Mouse (Mus musculus): ENCODE results near the gene Tex45. TPM values are rescaled to one million over a fixed set of nuclear protein-coding genes. Genes with fewer than 3 reads are reported as not detected.

Tex45 gene
- total and polyA plus RNA-seq, 3 experiments, result not detected

DNA sequence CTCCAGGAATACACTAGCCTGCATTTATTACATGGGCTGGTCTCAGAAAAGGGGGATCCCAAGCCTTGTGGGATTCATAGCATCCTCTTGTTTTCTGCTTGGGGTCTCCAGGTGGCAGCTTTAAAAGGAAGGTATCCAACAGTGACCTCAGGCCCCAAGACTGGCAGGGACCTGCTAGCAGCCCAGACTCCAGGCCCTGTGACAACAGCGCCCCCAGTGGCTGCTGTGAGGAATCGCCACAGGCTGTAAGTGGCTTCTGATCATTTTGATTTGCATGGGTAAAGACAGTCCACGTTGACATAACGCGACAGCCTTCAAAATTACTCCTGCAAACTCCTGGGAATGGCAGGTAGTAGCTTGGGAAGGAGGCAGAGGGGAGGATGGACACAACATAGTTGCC lies 20.0 kb upstream of the Tex45 start:
- Histone ChIP-seq H3K27ac (ENCODE audit: insufficient read depth, low read depth) (no peak overlapping the region), H3K27me3 (replicated peaks) (no peaks in the 10 kb centered on the region), H3K9me3 (replicated peaks; ENCODE audit: low read length) (no peaks in the 10 kb centered on the region), H3K4me2 (ENCODE audit: insufficient read depth, low read depth, poor library complexity, severe bottlenecking) (no peak overlapping the region), H3K79me2 (replicated peaks; ENCODE audit: control insufficient read depth, extremely low read depth, insufficient read depth, poor library complexity, severe bottlenecking) (no peaks in the 10 kb centered on the region), H3K9ac (ENCODE audit: insufficient read depth, low read depth) (no peak overlapping the region), H3K36me3 (replicated peaks in 1 of 2; ENCODE audit: control insufficient read depth in 1 of 2, insufficient read depth in 1 of 2, low read length in 1 of 2) (no peaks in the 10 kb centered on the region), H3K4me1 (ENCODE audit: control insufficient read depth in 1 of 2, insufficient read depth in 2 of 2) (peaks cover 0 to 4% of the 10 kb centered on the region in 2 experiments; a peak in 1 of 4 replicates), H3K4me3 (replicated peaks in 1 of 3; ENCODE audit: low read depth in 2 of 3, low read length in 2 of 3, poor library complexity in 1 of 3) (no peak overlapping the region)
- dilution Hi-C loops (cut with MboI; ENCODE audit: extremely low pct_ligation_motif_present, extremely low pct_unique_long_range_greater_than_20kb, low sequenced_read_pairs), result no loop called here
- DNase-seq (ENCODE audit: extremely low read depth), result peak; percentile 59
- in situ Hi-C loops (cut with MboI; ENCODE audit: low pct_ligation_motif_present, low pct_unique_long_range_greater_than_20kb, low sequenced_read_pairs), result no loop called here
- TF ChIP-seq CHD1 (IDR thresholded peaks at IDR 0.05; ENCODE audit: low read depth, low read length) (no peak), SIN3A (IDR thresholded peaks at IDR 0.05; ENCODE audit: low read length) (no peak), SMC3 (IDR thresholded peaks at IDR 0.05; ENCODE audit: low read depth, low read length) (peak; percentile 27), IRF4 (IDR thresholded peaks at IDR 0.05; ENCODE audit: low read depth, low read length) (no peak), CTCF (conservative IDR thresholded peaks at IDR 0.05 in 1 of 2, IDR thresholded peaks at IDR 0.05 in 1 of 2; ENCODE audit: low read depth in 2 of 2, low read length in 2 of 2) (peak; percentile 84 to 90), ZKSCAN1 (IDR thresholded peaks at IDR 0.05; ENCODE audit: borderline replicate concordance, low read depth, low read length) (no peak), KAT2A (IDR thresholded peaks at IDR 0.05; ENCODE audit: insufficient replicate concordance, low read length) (no peak), ZC3H11A (IDR thresholded peaks at IDR 0.05; ENCODE audit: low read depth, low read length) (no peak), MAX (IDR thresholded peaks at IDR 0.05; ENCODE audit: low read length) (no peak), NRF1 (IDR thresholded peaks at IDR 0.05; ENCODE audit: low read depth, low read length) (no peak), ELF1 (IDR thresholded peaks at IDR 0.05; ENCODE audit: low read depth, low read length) (no peak), RAD21 (IDR thresholded peaks at IDR 0.05; ENCODE audit: low read depth, low read length) (peak; percentile 54), PAX5 (IDR thresholded peaks at IDR 0.05; ENCODE audit: low read length) (no peak), CHD2 (IDR thresholded peaks at IDR 0.05; ENCODE audit: low read length) (no peak), NELFE (IDR thresholded peaks at IDR 0.05; ENCODE audit: low read depth, low read length) (no peak), EP300 (IDR thresholded peaks at IDR 0.05; ENCODE audit: low read length) (no peak)

GRCm38 (mm10) chr8:3451992-3452391 lies 18.7 kb upstream of the Tex45 start:
- H3K27me3 ChIP-seq (replicated peaks), result no peaks in the 10 kb centered on the region
- H3K9ac ChIP-seq (ENCODE audit: insufficient read depth, low read depth), result no peak overlapping the region
- no peak overlapping the region for H3K4me3 ChIP-seq (replicated peaks in 1 of 3; ENCODE audit: low read depth in 2 of 3, low read length in 2 of 3, poor library complexity in 1 of 3)
- TF ChIP-seq ZMIZ1 (IDR thresholded peaks at IDR 0.05; ENCODE audit: low read depth, low read length) (no peak), CHD1 (IDR thresholded peaks at IDR 0.05; ENCODE audit: low read depth, low read length) (no peak), ZC3H11A (IDR thresholded peaks at IDR 0.05; ENCODE audit: low read depth, low read length) (no peak), TCF12 (IDR thresholded peaks at IDR 0.05; ENCODE audit: low read depth, low read length) (no peak), USF2 (conservative IDR thresholded peaks at IDR 0.05; ENCODE audit: low read depth, low read length) (no peak), MAZ (IDR thresholded peaks at IDR 0.05; ENCODE audit: low read depth, low read length) (no peak), EP300 (IDR thresholded peaks at IDR 0.05; ENCODE audit: low read length) (no peak), MEF2A (IDR thresholded peaks at IDR 0.05; ENCODE audit: borderline replicate concordance, low read depth, low read length) (no peak), POLR2A (IDR thresholded peaks at IDR 0.05; ENCODE audit: low read depth, low read length) (no peak), CTCF (conservative IDR thresholded peaks at IDR 0.05 in 1 of 2, IDR thresholded peaks at IDR 0.05 in 1 of 2; ENCODE audit: low read depth in 2 of 2, low read length in 2 of 2) (no peak), SMC3 (IDR thresholded peaks at IDR 0.05; ENCODE audit: low read depth, low read length) (no peak), ETS1 (conservative IDR thresholded peaks at IDR 0.05; ENCODE audit: low read depth, low read length) (no peak), JUN (IDR thresholded peaks at IDR 0.05; ENCODE audit: insufficient read depth, low read depth, low read length) (no peak), MAX (IDR thresholded peaks at IDR 0.05; ENCODE audit: low read length) (no peak)
- H3K79me2 ChIP-seq (replicated peaks; ENCODE audit: control insufficient read depth, extremely low read depth, insufficient read depth, poor library complexity, severe bottlenecking), result no peaks in the 10 kb centered on the region
- H3K36me3 ChIP-seq (replicated peaks in 1 of 2; ENCODE audit: control insufficient read depth in 1 of 2, insufficient read depth in 1 of 2, low read length in 1 of 2), result peaks cover 0 to 8% of the 10 kb centered on the region in 2 experiments
- H3K27ac ChIP-seq (ENCODE audit: insufficient read depth, low read depth), result no peak overlapping the region
- no peaks in the 10 kb centered on the region for H3K9me3 ChIP-seq (replicated peaks; ENCODE audit: low read length)
- in situ Hi-C loops (cut with MboI; ENCODE audit: low pct_ligation_motif_present, low pct_unique_long_range_greater_than_20kb, low sequenced_read_pairs), result no loop called here
- no peak for DNase-seq (ENCODE audit: extremely low read depth)
- H3K4me1 ChIP-seq (ENCODE audit: control insufficient read depth in 1 of 2, insufficient read depth in 2 of 2), result peaks cover 0 to 4% of the 10 kb centered on the region in 2 experiments; a peak in 1 of 4 replicates
- no peak overlapping the region for H3K4me2 ChIP-seq (ENCODE audit: insufficient read depth, low read depth, poor library complexity, severe bottlenecking)
- dilution Hi-C loops (cut with MboI; ENCODE audit: extremely low pct_ligation_motif_present, extremely low pct_unique_long_range_greater_than_20kb, low sequenced_read_pairs), result no loop called here
